ENCODE assay signal across 13 mouse cellular contexts in genomic region chr2:103609499-103609898, GRCm38 (mm10). TPM values are rescaled to one million over a fixed set of nuclear protein-coding genes. Genes with fewer than 3 reads are reported as not detected.
DNase-seq lines count a peak whose midpoint lies in the region; ATAC-seq and TF ChIP-seq lines count a peak whose summit lies in the region.
"Had no signal": no experiment of that assay in that cellular context is flagged by ENCODE, and none has a peak within 500 bp of the region (broad histone marks: within the 10 kb centered on the region; RNA-seq: fewer than 3 reads in every experiment).

No protein-coding gene starts in this region.

- no peak overlapping the region for H3K4me2 ChIP-seq in midbrain, postnatal 0 days (ENCODE audit: low read depth, low read length, poor library complexity, severe bottlenecking)
- no peak overlapping the region for H3K4me2 ChIP-seq in midbrain, embryonic 15.5 days
- H3K4me2 ChIP-seq: liver, embryonic 13.5 days; midbrain, embryonic 13.5 days had no signal

- H3K9me3 ChIP-seq in midbrain, postnatal 0 days (ENCODE audit: low read length) = no peaks in the 10 kb centered on the region
- H3K9me3 ChIP-seq in midbrain, embryonic 15.5 days = no peaks in the 10 kb centered on the region
- H3K9me3 ChIP-seq: liver, embryonic 13.5 days; midbrain, embryonic 13.5 days had no signal

- H3K4me3 ChIP-seq in midbrain, postnatal 0 days (ENCODE audit: low read depth, low read length) = no peak overlapping the region
- H3K4me3 ChIP-seq in midbrain, embryonic 15.5 days = no peak overlapping the region
- H3K4me3 ChIP-seq: erythroblast, embryonic 14.5 days; heart, adult 2 months; liver, embryonic 13.5 days; midbrain, embryonic 13.5 days had no signal

- no peak for TF ChIP-seq CTCF in midbrain, postnatal 0 days (IDR thresholded peaks at IDR 0.05)

- H3K27me3 ChIP-seq in midbrain, postnatal 0 days (ENCODE audit: insufficient read depth, low read length) = no peaks in the 10 kb centered on the region
- H3K27me3 ChIP-seq in midbrain, embryonic 15.5 days (replicated peaks) = no peaks in the 10 kb centered on the region
- H3K27me3 ChIP-seq: liver, embryonic 13.5 days; midbrain, embryonic 13.5 days had no signal

- peak; percentile 15 for DNase-seq in adrenal gland, postnatal 25 days
- DNase-seq in adrenal gland, adult 8-10 months = no peak
- DNase-seq in midbrain, postnatal 0 days (ENCODE audit: low spot score) = peak; percentile 76
- peak; percentile 71 for DNase-seq in gastrocnemius, postnatal 25 days
- no peak for DNase-seq in frontal cortex, adult 2 months (ENCODE audit: extremely low spot score in 1 of 2, low spot score in 1 of 2)
- no peak for DNase-seq in yolk sac, embryonic 10.5 days (ENCODE audit: low spot score)
- DNase-seq: kidney, adult 18-20 months; liver, embryonic 13.5 days had no signal

- H3K9ac ChIP-seq in midbrain, postnatal 0 days (replicated peaks; ENCODE audit: low read length, poor library complexity, severe bottlenecking) = no peak overlapping the region
- H3K9ac ChIP-seq in midbrain, embryonic 15.5 days = no peak overlapping the region
- H3K9ac ChIP-seq: liver, embryonic 13.5 days; midbrain, embryonic 13.5 days had no signal

- H3K36me3 ChIP-seq in midbrain, postnatal 0 days (ENCODE audit: insufficient read depth, low read length) = no peaks in the 10 kb centered on the region
- no peaks in the 10 kb centered on the region for H3K36me3 ChIP-seq in midbrain, embryonic 15.5 days (replicated peaks)
- H3K36me3 ChIP-seq: liver, embryonic 13.5 days; midbrain, embryonic 13.5 days had no signal

- 38% methylated on average over 3 of the region's 3 CpGs for WGBS in midbrain, postnatal 0 days
- whole genome bisulfite sequencing in midbrain, embryonic 15.5 days = 41% methylated on average over 3 of the region's 3 CpGs

- H3K4me1 ChIP-seq in midbrain, postnatal 0 days (ENCODE audit: insufficient read depth, low read length) = peaks cover 8% of the 10 kb centered on the region
- H3K4me1 ChIP-seq in midbrain, embryonic 15.5 days = peaks cover 3% of the 10 kb centered on the region

- no peak overlapping the region for H3K27ac ChIP-seq in midbrain, postnatal 0 days (ENCODE audit: low read depth, low read length)
- H3K27ac ChIP-seq in midbrain, embryonic 15.5 days = no peak overlapping the region
- H3K27ac ChIP-seq: heart, adult 2 months; liver, embryonic 13.5 days; midbrain, embryonic 13.5 days had no signal

- no peak for ATAC-seq in midbrain, postnatal 0 days (ENCODE audit: low FRiP score)
- no peak for ATAC-seq in midbrain, embryonic 15.5 days (replicated peaks)
- ATAC-seq in erythroid progenitor cell, adult 5-6 weeks (replicated peaks; ENCODE audit: low FRiP score, poor library complexity, severe bottlenecking) = no peak
- ATAC-seq: midbrain, embryonic 13.5 days had no signal

RNA-seq across cellular contexts. Expression of gene Abtb2, which starts 43.4 kb away (rescaled TPM):
- total RNA-seq in adrenal gland, postnatal 25 days (2021) = 20.6 and 38.4 TPM in 2 replicates
- 10 to 100 TPM in 3 of 4 experiments, 1 to 10 TPM in 1; 8.8 to 57.0 (median 24.5) TPM for total RNA-seq in adrenal gland, adult 8-10 months (2022)
- 21.8 and 22.0 TPM in 2 replicates for total RNA-seq in midbrain, postnatal 0 days (2014; rRNA removed)
- polyA plus RNA-seq in midbrain, postnatal 0 days (2015; fragmentation: Nextera tagmentation; extraction: Ambion mirVana) = 7.4 and 7.6 TPM in 2 replicates
- 9.6 and 10.3 TPM in 2 replicates for polyA plus RNA-seq in midbrain, embryonic 15.5 days (2015; fragmentation: Nextera tagmentation; extraction: Ambion mirVana)
- 1 to 10 TPM; 7.5 to 9.2 TPM for total RNA-seq in gastrocnemius, postnatal 25 days (2021)
- 12.0 TPM in 2 replicates for polyA plus RNA-seq in frontal cortex, adult 2 months (2012; rRNA removed)
- total RNA-seq in erythroid progenitor cell, adult 5-6 weeks (2015; ENCODE audit: low replicate concordance) = 1.4 and 1.7 TPM in 2 replicates
- total RNA-seq in erythroid progenitor cell, adult 5-6 weeks (2017; ENCODE audit: low replicate concordance) = 1.8 and 2.0 TPM in 2 replicates

Comparison
In these comparisons a context has a peak if more than half of its experiments do, and no peak if none do; other contexts are left out.
1. DNase-seq: peak in adrenal gland, postnatal 25 days (single experiment), midbrain, postnatal 0 days (single experiment) and gastrocnemius, postnatal 25 days (single experiment); none in adrenal gland, adult 8-10 months (single experiment), frontal cortex, adult 2 months (0 of 2) and yolk sac, embryonic 10.5 days (single experiment).